Mouse (Mus musculus) cerebellum, adult 9-11 months (tissue): ENCODE measurements at regions not wholly inside any gene's neighbourhood (a gene's known extent, or its start where the extent isn't known, plus 50 kb on each side); places are given as distances from the start of the nearest gene placed in this dataset.
A peak's percentile ranks its signal among the peaks of the same experiment; 100 is the strongest.

Source experiments
- DNase-seq: peaks from one replicate; pipeline ENCODE4 v3.0.0; 2022

DNA sequence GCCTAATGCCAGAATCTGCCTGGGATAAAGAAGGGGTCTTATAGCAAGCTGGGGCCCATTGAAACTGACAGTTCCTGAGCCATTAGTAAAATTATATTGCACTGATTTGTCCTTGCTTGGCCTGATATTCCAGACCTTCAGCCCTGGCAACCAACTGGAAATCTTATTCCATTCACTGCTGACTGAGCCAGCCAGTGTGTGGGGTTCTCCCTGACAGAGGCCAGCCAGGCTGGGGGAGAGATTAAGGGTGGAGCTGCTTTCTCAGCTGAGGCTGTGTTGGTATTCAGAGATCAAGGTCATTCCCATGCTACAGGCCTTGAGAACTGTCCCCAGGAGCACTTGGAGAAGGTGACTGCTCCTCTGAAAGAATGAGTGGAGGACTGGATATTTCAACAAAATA, 226.9 kb downstream of the Ar start:
- no peak for DNase-seq

DNA sequence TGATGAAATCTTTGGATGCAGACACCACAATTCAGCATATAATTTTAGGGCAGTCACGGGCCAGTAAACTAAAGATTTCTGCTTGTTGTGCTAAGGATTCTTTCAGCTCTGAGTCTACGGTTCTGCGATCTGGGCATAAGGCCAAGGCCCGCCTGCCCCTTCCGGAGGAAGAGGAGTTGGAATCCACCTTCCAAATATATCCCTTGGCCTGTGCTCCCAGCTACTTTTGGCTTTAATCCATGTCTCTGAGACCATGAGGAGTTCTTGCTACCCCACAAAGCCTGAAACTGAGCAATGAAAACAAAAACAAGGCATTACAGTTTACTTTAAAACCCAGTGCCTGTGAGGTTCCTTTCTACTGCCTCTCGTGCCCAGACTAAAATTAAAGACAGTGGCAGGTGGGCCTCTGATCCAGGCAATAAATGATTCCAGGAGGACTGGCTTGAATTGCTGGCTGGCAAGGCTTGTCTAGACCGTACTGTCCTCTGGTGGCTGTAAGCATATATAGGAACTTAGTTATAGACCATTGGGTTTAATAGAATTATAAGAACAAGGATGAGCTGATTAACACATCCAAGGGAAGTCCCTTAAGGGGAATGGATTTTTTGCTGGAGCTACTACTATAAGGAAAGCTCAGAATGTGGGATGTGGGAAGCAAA, 231.8 kb downstream of the Ar start:
- peak; percentile 1 for DNase-seq

DNA sequence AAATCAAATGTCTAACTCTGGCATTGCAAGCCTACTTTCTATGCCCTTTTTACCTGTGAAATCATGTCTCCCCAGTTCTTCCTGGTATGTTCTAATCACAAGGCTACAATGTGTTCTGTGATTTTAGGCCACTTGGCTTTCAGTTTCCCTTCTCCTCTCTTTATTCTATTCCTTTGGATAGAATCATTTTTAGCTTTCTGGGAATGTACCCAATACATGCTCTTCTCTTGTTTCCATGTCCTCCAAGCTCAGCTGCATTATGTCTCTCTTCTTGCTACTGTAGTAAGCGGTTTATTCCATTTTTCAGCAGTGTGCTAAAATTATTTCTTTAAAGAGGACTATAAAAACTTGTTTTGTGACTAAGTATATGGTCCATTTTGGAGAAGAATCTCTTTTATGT, 235.4 kb downstream of the Ar start:
- no peak for DNase-seq

DNA sequence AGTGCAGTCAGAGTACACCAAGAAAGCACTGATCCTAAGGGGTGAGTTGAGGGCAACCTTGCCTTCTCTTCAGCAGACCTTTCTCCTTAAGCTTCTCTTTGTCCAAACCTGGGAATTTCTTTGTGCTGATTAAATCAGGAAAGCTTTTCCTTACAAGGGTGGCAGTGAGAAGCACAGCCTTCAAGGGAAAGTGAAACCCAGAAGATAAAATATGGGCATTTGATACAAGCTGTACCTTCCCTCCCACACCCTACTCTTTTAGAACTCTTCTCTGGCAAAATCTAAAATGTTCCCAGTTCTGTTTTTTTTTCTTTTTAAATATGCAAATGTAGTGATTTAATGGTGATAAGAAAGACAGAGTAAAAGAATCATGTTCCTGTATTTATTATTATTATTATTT, 243.8 kb downstream of the Ar start:
- no peak for DNase-seq

DNA sequence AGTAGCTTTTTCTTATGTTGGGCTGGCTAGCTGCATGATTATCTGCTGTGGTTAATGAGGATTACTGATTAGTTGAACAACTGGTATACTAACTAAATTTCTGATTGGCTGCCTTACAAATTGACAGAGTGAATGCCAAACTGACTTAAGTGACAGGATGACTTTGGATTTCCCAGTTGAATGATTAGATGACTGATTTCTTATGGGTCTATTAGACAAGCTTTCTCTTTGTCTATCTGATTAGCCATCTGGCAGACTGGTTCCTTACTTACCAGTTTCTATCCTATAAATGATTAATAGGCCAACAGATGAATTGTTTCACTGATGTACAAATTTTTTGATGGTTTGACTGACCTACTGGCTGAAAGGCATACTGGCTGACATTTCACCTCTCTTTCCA, 260.5 kb downstream of the Ar start:
- no peak for DNase-seq

DNA sequence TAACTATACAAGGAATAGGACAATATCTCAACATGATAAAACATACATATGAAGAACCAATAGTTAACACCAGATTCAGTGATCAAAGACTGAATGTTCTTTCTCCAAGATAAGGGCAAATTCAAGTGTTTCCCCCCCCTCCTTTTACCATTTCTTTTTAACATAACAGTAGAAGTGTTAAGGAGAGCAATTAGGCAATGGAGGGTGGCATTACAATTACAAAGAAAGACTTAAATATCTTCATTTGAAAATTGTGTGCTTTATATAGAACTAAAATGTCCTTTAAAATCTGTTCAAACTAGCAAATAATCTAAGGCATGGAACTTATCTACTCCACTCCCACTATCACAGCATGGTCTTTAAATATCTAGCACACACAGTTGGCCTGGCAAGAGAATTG, 270.9 kb downstream of the Ar start:
- DNase-seq, result no peak

DNA sequence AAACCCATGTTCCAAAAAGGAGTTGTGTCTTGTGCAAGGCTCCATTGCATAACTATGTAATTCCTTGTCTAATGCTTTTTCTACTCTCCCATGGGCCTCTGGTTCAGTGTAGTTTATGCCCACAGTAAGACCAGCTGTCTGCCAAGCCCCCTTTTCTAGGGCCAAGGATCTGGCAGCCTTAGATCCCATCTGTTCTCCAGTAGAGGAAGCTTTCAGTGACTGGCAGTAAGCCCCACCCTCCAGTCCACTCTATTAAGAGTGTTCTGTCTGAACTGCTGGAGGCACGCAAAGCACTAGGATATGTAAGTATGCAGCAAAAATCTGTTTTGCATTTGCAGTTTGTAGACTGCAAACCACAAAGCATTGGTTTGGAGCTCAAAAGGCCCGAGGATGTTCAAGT, 303.5 kb downstream of the Ar start:
- no peak for DNase-seq

DNA sequence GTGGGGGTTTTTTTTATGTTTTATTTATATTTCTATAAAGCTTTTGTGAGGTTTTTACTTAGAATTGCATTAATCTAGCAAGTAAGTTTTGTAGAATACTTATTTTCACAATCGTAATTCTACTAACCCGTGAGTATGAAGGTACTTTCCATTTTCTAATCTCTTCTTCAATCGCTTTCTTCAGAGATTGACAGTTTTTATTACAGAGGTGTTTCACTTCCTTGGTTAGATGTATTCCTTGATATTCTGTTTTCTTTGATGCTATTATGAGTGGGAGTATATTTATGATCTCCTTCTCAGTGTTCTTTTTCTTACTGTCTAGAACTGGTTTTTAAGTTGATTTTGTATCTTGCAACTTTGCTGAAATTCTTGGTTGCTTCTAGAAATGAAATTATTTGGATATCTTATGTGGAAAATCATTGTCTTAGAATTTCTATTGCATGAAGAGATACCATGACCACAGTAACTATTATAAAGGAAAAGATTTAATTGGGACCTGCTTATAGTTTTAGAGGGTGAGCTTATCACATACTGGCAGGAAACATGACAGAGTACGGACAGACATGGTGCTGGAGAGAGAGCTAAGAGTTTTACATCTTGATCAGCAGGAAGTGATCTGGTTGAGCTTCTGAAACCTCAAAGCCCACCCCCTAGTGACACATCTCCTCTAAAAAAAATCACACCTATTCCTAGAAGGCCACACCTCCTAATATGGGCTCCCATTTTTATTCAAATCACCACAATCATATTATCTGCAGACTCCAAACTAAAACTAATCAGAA, 328.1 kb downstream of the Ar start:
- no peak for DNase-seq
